Mouse (Mus musculus) T-helper 17 cell (primary cell): ENCODE data around the gene Tmem186.

Experiments used
- in situ Hi-C, 2 experiments: fragments of 300-600 bp; cut with MboI, MseI; formaldehyde crosslinking; loops; 1 replicate in 1 of 2; 2 replicates in 1 of 2; pipeline ENCODE4 v1.15.1; 2025; ENCODE audit warnings: high pct_unique_total_duplicates in 2 of 2

Gene Tmem186

GRCm38 (mm10) chr16:8637217-8638051, at the start of gene Tmem186, which contains the start of gene Pmm2:
Tmem186 (minus strand) TSS chr16:8637712.
Pmm2 (plus strand) TSS chr16:8637674.
- in situ Hi-C loops: no loop called here

GRCm38 (mm10) chr16:8686871-8687535, 49.5 kb upstream of the Tmem186 start:
- in situ Hi-C loops: loop anchor here in 1 of 2 experiments (5.0 kb wide), 1 partner anchor 80 kb away; no protein-coding TSS in a partner anchor

- in situ Hi-C loops: loop anchor here in 1 of 2 experiments (5.0 kb wide), 1 partner anchor 81 kb away; no protein-coding TSS in a partner anchor
Observed at GRCm38 (mm10) chr16:8686121-8686870, 48.8 kb upstream of the Tmem186 start.

- in situ Hi-C loops: loop anchor here in 1 of 2 experiments (5.0 kb wide), 1 partner anchor 82 kb away; no protein-coding TSS in a partner anchor
Observed at GRCm38 (mm10) chr16:8685087-8685486, 47.6 kb upstream of the Tmem186 start.

- in situ Hi-C loops: loop anchor here in 1 of 2 experiments (5.0 kb wide), 1 partner anchor 273 kb away; no protein-coding TSS in a partner anchor
Observed at GRCm38 (mm10) chr16:8680470-8680869, 43.0 kb upstream of the Tmem186 start, which contains the start of gene Gm5767. Gm5767 (plus strand) TSS chr16:8680770.

GRCm38 (mm10) chr16:8679780-8680179, 42.3 kb upstream of the Tmem186 start:
- in situ Hi-C loops: loop anchor here (5.0 kb wide), 4 partner anchors 182 to 277 kb away; no protein-coding TSS in a partner anchor

GRCm38 (mm10) chr16:8678676-8679075, 41.2 kb upstream of the Tmem186 start:
- in situ Hi-C loops: loop anchor here (5.0 kb wide), 3 partner anchors 181 to 276 kb away; no protein-coding TSS in a partner anchor

- in situ Hi-C loops: loop anchor here (5.0 kb wide), 3 partner anchors 181 to 276 kb away; no protein-coding TSS in a partner anchor
Observed at GRCm38 (mm10) chr16:8678035-8678434, 40.5 kb upstream of the Tmem186 start.

- in situ Hi-C loops: loop anchor here (5.0 kb wide), 3 partner anchors 179 to 274 kb away; no protein-coding TSS in a partner anchor
Observed at GRCm38 (mm10) chr16:8676800-8677199, 39.3 kb upstream of the Tmem186 start.

- in situ Hi-C loops: loop anchor here (5.0 kb wide), 3 partner anchors 179 to 274 kb away; no protein-coding TSS in a partner anchor
Observed at GRCm38 (mm10) chr16:8676228-8676627, 38.7 kb upstream of the Tmem186 start.

GRCm38 (mm10) chr16:8675559-8675958, 38.0 kb upstream of the Tmem186 start:
- in situ Hi-C loops: loop anchor here (5.0 kb wide), 3 partner anchors 178 to 273 kb away; no protein-coding TSS in a partner anchor

- in situ Hi-C loops: no loop called here
Observed at GRCm38 (mm10) chr16:8674165-8674564, 36.7 kb upstream of the Tmem186 start.

- in situ Hi-C loops: no loop called here
Observed at GRCm38 (mm10) chr16:8673343-8673742, 35.8 kb upstream of the Tmem186 start.

GRCm38 (mm10) chr16:8672811-8673210, 35.3 kb upstream of the Tmem186 start:
- in situ Hi-C loops: no loop called here

- in situ Hi-C loops: no loop called here
Observed at GRCm38 (mm10) chr16:8672350-8672687, 34.8 kb upstream of the Tmem186 start.

- in situ Hi-C loops: no loop called here
Observed at GRCm38 (mm10) chr16:8671551-8672349, 34.2 kb upstream of the Tmem186 start, which contains the start of gene Carhsp1. Carhsp1 (minus strand) TSS chr16:8672155.

- in situ Hi-C loops: no loop called here
Observed at GRCm38 (mm10) chr16:8670041-8671035, 32.8 kb upstream of the Tmem186 start.

GRCm38 (mm10) chr16:8669432-8669831, 31.9 kb upstream of the Tmem186 start:
- in situ Hi-C loops: no loop called here

GRCm38 (mm10) chr16:8668386-8668785, 30.9 kb upstream of the Tmem186 start:
- in situ Hi-C loops: no loop called here
